Mouse (Mus musculus): ENCODE results near the gene 6430571L13Rik. TPM values are rescaled to one million over a fixed set of nuclear protein-coding genes. Genes with fewer than 3 reads are reported as not detected.

Gene 6430571L13Rik
- 1 to 10 TPM; 4.0 TPM for total RNA-seq (2021)

- DNase-seq (ENCODE audit: extremely low spot score in 1 of 2, low spot score in 2 of 2): peak; percentile 89 to 96
- intact Hi-C loops (cut with DNase I): loop anchor here (5.0 kb wide), 1 partner anchor 93 kb away; no protein-coding TSS in a partner anchor
Measured at GRCm38 (mm10) chr9:107340267-107340859, at the start of gene 6430571L13Rik. Gene 6430571L13Rik (plus strand): TSS chr9:107340602.

DNA sequence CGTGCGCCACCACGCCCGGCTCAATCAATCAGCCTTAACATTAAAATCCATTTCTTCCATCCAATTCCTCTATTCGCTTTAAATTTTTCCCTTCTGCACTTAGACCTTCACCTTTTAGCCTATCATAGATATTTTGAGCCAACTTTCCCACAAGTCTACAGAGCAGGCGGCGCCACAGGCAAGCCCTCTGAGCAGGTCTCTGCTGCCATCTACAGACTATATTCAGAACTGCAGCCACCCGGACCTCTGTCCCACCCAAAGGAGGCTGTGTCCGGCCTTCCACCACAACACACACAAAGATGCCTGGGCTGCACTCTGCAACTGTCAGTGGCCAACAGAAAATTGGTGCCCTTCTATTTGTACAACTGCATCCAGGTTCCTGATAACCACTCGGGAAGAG lies 49.5 kb upstream of the 6430571L13Rik start:
- intact Hi-C loops (cut with DNase I): loop anchor here (5.0 kb wide), 4 partner anchors 44 to 604 kb away; partner anchors contain the start of genes Rbm15b and Tex264
- peak; percentile 53 to 80 for DNase-seq (ENCODE audit: extremely low spot score in 1 of 2, low spot score in 2 of 2)

DNA sequence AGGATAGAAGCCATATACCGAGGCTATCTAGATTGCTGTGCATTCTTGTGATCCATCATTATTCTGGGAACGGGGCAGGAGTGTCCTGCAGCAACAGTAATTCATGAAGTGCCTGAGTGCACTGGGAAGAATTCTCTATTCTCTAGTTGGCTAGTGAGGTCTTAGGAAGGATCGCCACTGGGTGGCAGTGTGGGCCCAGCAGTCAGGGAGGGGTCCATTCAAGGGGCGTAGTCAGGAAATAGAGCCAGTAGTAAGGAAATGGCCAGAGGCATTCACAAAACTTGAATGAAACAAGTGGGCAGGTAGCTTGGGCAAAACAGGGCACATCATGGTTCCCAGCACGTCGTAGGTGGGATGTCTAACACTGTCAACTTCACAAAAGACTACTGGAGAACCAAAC lies 46.2 kb upstream of the 6430571L13Rik start:
- intact Hi-C loops (cut with DNase I): loop anchor here (2.0 to 5.0 kb wide), 6 partner anchors 43 to 607 kb away; partner anchors contain the start of genes Rbm15b and Tex264
- DNase-seq (ENCODE audit: extremely low spot score in 1 of 2, low spot score in 2 of 2): peak; percentile 60 to 86

GRCm38 (mm10) chr9:107295616-107296015 lies 44.8 kb upstream of the 6430571L13Rik start:
- intact Hi-C loops (cut with DNase I): loop anchor here (2.0 to 5.0 kb wide), 3 partner anchors 41 to 222 kb away; no protein-coding TSS in a partner anchor
- DNase-seq (ENCODE audit: extremely low spot score in 1 of 2, low spot score in 2 of 2): peak in 1 of 2 experiments; percentile 32

GRCm38 (mm10) chr9:107296016-107296040 lies 44.6 kb upstream of the 6430571L13Rik start, which contains the start of gene Cish:
Gene Cish (plus strand): TSS chr9:107296026.
- DNase-seq (ENCODE audit: extremely low spot score in 1 of 2, low spot score in 2 of 2): no peak
- intact Hi-C loops (cut with DNase I): loop anchor here (5.0 kb wide), 1 partner anchor 221 kb away; no protein-coding TSS in a partner anchor

DNA sequence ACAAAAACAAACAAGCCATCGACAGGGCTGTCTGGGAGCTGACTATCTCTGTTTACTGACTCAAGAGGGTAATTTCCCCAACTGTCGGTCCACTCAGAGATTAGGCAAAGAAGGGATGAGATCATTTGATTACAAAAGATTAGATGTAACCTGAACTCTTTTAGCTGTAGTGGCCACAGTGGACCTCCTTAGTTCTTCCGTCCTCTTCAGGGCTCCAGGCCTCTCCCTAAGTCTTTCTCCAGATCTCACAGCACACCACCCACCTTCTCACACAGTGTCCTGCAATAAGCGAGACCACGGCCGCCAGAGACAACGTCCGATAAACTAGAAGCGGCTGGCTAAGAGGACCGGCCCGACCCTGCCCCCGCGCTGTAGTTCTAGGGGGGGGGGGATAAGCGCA lies 44.4 kb upstream of the 6430571L13Rik start:
- no peak for DNase-seq (ENCODE audit: extremely low spot score in 1 of 2, low spot score in 2 of 2)
- intact Hi-C loops (cut with DNase I): loop anchor here (5.0 kb wide), 1 partner anchor 221 kb away; no protein-coding TSS in a partner anchor

- DNase-seq (ENCODE audit: extremely low spot score in 1 of 2, low spot score in 2 of 2): peak; percentile 92 to 94
- intact Hi-C loops (cut with DNase I): loop anchor here (5.0 kb wide), 1 partner anchor 221 kb away; no protein-coding TSS in a partner anchor
Measured at GRCm38 (mm10) chr9:107296501-107296965, 43.9 kb upstream of the 6430571L13Rik start.

- no peak for DNase-seq (ENCODE audit: extremely low spot score in 1 of 2, low spot score in 2 of 2)
- intact Hi-C loops (cut with DNase I): loop anchor here (5.0 kb wide), 1 partner anchor 220 kb away; no protein-coding TSS in a partner anchor
Measured at GRCm38 (mm10) chr9:107297059-107297458, 43.3 kb upstream of the 6430571L13Rik start.

- intact Hi-C loops (cut with DNase I): loop anchor here (5.0 kb wide), 1 partner anchor 220 kb away; no protein-coding TSS in a partner anchor
- DNase-seq (ENCODE audit: extremely low spot score in 1 of 2, low spot score in 2 of 2): no peak
Measured at GRCm38 (mm10) chr9:107297658-107298057, 42.7 kb upstream of the 6430571L13Rik start.

- no peak for DNase-seq (ENCODE audit: extremely low spot score in 1 of 2, low spot score in 2 of 2)
- intact Hi-C loops (cut with DNase I): loop anchor here (5.0 kb wide), 1 partner anchor 219 kb away; no protein-coding TSS in a partner anchor
Measured at GRCm38 (mm10) chr9:107298059-107298780, 42.2 kb upstream of the 6430571L13Rik start.

- DNase-seq (ENCODE audit: extremely low spot score in 1 of 2, low spot score in 2 of 2): no peak
- intact Hi-C loops (cut with DNase I): loop anchor here (5.0 kb wide), 1 partner anchor 218 kb away; no protein-coding TSS in a partner anchor
Measured at GRCm38 (mm10) chr9:107298876-107299275, 41.5 kb upstream of the 6430571L13Rik start.

GRCm38 (mm10) chr9:107299783-107300182 lies 40.6 kb upstream of the 6430571L13Rik start:
- no peak for DNase-seq (ENCODE audit: extremely low spot score in 1 of 2, low spot score in 2 of 2)
- intact Hi-C loops (cut with DNase I): loop anchor here (5.0 kb wide), 1 partner anchor 218 kb away; no protein-coding TSS in a partner anchor

DNA sequence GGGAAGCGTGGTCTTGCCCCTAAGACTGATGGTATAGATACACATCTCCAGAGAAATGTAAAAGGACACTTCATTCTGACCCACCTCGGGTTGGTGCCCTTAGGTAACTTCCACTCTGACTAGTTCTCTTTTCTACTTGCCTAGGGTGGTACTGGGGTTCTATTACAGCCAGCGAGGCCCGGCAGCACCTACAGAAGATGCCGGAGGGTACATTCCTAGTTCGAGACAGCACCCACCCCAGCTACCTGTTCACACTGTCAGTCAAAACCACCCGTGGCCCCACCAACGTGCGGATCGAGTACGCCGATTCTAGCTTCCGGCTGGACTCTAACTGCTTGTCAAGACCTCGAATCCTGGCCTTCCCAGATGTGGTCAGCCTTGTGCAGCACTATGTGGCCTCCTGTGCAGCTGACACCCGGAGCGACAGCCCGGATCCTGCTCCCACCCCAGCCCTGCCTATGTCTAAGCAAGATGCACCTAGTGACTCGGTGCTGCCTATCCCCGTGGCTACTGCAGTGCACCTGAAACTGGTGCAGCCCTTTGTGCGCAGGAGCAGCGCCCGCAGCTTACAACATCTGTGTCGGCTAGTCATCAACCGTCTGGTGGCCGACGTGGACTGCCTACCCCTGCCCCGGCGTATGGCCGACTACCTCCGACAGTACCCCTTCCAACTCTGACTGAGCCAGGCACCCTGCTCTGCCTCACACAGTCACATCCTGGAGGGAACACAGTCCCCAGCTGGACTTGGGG lies 40.0 kb upstream of the 6430571L13Rik start:
- intact Hi-C loops (cut with DNase I): no loop called here
- DNase-seq (ENCODE audit: extremely low spot score in 1 of 2, low spot score in 2 of 2): no peak

DNA sequence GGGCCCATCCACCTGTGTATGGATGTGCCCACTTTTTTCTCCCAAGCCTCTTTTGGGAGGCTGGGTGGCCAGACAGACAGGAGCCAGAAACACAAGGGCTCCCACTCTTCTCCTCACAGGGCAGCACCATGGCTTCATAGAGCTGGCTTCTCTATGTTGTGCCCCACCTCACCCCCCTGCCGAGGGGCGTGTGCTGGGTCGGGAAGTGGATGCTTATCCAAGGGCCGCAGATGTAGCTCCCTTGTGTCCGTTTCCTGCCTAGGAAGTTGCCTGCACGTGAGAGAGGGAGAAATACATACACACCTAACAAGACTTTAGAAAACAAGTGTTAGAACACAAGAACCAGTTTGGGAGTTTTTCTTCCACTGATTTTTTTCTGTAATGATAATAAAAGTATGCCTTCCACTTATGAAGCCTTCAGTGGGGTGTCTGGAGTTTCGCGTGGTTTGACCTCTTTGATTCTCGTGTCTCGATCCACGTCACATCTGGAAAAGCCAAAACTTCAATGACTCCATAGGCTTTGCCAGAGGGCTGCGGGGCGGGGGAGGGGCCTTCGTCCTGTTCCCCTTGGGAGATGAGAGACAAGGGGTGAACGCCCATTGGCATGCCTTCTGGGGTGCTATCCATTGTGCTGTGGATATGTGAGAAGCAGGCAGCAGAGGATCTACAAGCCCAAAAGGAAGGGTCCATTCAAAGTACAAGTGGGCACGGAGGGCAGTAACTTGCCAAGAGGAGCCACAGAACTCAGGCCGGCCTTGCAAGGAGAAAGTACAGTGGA lies 38.7 kb upstream of the 6430571L13Rik start:
- DNase-seq (ENCODE audit: extremely low spot score in 1 of 2, low spot score in 2 of 2): peak in 1 of 2 experiments; percentile 56
- intact Hi-C loops (cut with DNase I): no loop called here

DNA sequence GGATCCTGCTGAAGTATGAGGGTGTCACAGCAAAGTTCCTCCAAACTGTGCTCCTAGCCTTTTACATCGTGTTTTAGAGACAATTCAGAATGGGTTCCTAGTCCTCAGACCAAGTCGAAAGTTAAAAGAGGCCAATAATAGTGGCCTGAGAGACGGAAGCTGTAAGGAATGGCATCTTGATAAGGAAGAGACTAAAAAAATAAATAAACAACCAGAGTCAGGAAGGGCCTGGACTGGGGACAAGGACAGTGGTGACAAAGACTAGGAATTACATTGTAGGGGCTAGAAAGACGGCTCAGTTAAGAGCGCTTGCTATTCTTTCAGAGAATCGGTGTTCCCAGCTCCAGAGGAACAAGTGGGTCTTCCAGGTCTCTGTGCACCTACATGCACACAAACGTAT lies 37.8 kb upstream of the 6430571L13Rik start:
- no peak for DNase-seq (ENCODE audit: extremely low spot score in 1 of 2, low spot score in 2 of 2)
- intact Hi-C loops (cut with DNase I): no loop called here

DNA sequence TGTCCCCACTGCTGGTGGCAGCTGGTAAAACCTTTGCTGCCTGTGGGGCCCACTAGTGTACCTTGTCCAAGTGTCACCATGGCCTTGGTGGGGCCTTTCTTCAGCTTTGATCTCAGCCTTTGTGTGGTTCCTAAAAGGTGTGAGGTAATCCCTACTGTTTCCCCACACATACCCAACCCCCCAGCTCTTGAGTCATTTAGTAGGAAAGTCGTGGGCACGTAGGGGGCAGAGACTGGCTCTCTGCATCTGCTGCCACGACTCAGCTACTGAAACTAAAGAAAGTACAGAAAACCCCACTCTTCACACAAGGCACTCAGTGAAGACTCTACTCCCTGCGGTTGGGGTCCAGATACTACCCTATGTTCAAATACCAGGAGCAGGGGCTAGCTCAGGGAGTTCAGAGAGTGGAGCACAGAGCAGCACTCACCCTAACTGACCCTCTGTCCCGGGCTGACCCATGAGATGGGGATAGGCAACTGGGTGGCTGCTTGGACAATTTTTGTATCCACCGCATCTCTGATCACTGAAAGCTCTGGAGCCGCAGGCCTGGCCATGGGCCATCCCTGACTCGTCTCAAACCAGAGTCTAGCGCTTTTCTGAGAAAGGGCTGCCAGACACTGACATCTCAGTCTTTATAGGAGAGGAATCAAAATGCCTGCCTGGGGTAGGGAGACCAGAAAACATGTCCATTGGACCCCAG lies 37.1 kb upstream of the 6430571L13Rik start:
- DNase-seq (ENCODE audit: extremely low spot score in 1 of 2, low spot score in 2 of 2): no peak
- intact Hi-C loops (cut with DNase I): no loop called here

DNA sequence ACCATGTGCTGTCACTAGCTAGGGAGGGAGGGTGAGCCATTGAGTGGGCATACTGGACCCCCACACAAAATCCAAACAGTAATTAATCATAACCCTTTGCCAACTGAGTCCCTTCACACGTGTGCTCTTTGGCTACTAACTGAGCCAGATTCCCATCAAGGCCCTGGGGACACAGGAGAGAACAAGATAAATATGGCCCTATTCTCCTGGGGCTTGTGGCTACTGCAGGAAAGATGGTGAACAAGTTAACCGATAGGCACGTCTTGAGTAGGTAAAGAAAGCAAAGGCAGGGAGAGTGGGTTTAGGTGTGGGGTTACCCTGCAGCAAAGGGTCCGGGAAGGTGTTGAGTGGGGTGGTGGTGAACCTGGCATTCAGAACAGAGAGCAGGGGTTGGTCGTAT lies 36.5 kb upstream of the 6430571L13Rik start:
- DNase-seq (ENCODE audit: extremely low spot score in 1 of 2, low spot score in 2 of 2): no peak
- intact Hi-C loops (cut with DNase I): no loop called here

DNA sequence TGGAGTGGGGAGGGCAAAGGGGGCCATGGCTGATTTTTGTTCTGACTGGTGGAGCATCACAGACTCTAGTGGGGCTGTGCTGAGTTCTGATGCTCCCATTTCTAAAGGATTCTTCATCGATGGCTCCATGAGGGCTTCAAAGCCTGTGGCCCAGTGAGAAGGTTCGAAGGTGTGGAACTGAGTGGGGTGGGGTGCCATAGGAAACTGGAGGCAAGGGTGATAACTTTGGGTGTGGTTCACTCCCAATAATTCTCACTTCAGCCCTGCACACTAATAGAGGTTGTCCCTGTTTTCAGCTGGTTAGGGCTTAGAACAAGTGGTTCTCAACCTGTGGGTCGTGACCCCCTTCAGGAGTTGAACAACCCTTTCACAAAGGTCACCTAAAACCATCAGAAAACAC lies 36.0 kb upstream of the 6430571L13Rik start:
- DNase-seq (ENCODE audit: extremely low spot score in 1 of 2, low spot score in 2 of 2): no peak
- intact Hi-C loops (cut with DNase I): no loop called here

Measured in left cerebral cortex, postnatal 10 days (tissue).